32 mouse cellular contexts compared by ENCODE assay signal in genomic region chr10:118603857-118604414, GRCm38 (mm10).
DNase-seq lines count a peak whose midpoint lies in the region; ATAC-seq lines count a peak whose summit lies in the region.
"Had no signal": no experiment of that assay in that cellular context is flagged by ENCODE, and none has a peak within 500 bp of the region (broad histone marks: within the 10 kb centered on the region; RNA-seq: fewer than 3 reads in every experiment).

No protein-coding gene starts in this region.

- H3K36me3 ChIP-seq in liver, embryonic 13.5 days, result no peaks in the 10 kb centered on the region
- no peaks in the 10 kb centered on the region for H3K36me3 ChIP-seq in kidney, embryonic 16.5 days (ENCODE audit: insufficient read depth, low read length)
- H3K36me3 ChIP-seq: forebrain, embryonic 12.5 days; heart, embryonic 15.5 days; hindbrain, embryonic 12.5 days; limb, embryonic 10.5 days; limb, embryonic 15.5 days; lung, embryonic 15.5 days; midbrain, embryonic 10.5 days; neural tube, embryonic 12.5 days had no signal

- peak; percentile 65; the same call in 1 of the 2 replicates for ATAC-seq in liver, embryonic 13.5 days (ENCODE audit: low read depth)
- ATAC-seq in megakaryocyte, adult 5-6 weeks (ENCODE audit: poor library complexity, severe bottlenecking), result peak; percentile 19; the same call in 1 of the 2 replicates
- no peak for ATAC-seq in kidney, embryonic 16.5 days (ENCODE audit: low FRiP score, low TSS enrichment)
- ATAC-seq in erythroblast, adult 5-6 weeks (replicated peaks; ENCODE audit: low FRiP score, poor library complexity, severe bottlenecking), result no peak
- ATAC-seq: forebrain, postnatal 0 days; intestine, embryonic 16.5 days had no signal

- WGBS in liver, embryonic 13.5 days (ENCODE audit: insufficient replicate concordance), result 34% methylated on average over 13 of the region's 13 CpGs
- whole genome bisulfite sequencing in kidney, embryonic 16.5 days, result 82% methylated on average over 13 of the region's 13 CpGs

- no peaks in the 10 kb centered on the region for H3K9me3 ChIP-seq in liver, embryonic 13.5 days (replicated peaks)
- no peaks in the 10 kb centered on the region for H3K9me3 ChIP-seq in kidney, embryonic 16.5 days (ENCODE audit: low read length)
- H3K9me3 ChIP-seq: forebrain, embryonic 12.5 days; heart, embryonic 15.5 days; hindbrain, embryonic 12.5 days; limb, embryonic 10.5 days; limb, embryonic 15.5 days; lung, embryonic 15.5 days; neural tube, embryonic 12.5 days had no signal

- H3K9ac ChIP-seq in liver, embryonic 13.5 days, result no peak overlapping the region
- H3K9ac ChIP-seq in kidney, embryonic 16.5 days (replicated peaks; ENCODE audit: low read length), result no peak overlapping the region
- H3K9ac ChIP-seq: forebrain, embryonic 12.5 days; forebrain, postnatal 0 days; heart, embryonic 15.5 days; hindbrain, embryonic 12.5 days; limb, embryonic 15.5 days; lung, embryonic 15.5 days; neural tube, embryonic 12.5 days had no signal

- H3K4me2 ChIP-seq in liver, embryonic 13.5 days, result peak overlapping the region; percentile 30; the same call in 1 of the 2 replicates
- H3K4me2 ChIP-seq in kidney, embryonic 16.5 days (replicated peaks; ENCODE audit: low read depth, low read length), result no peak overlapping the region
- H3K4me2 ChIP-seq: forebrain, embryonic 12.5 days; heart, embryonic 15.5 days; hindbrain, embryonic 12.5 days; limb, embryonic 15.5 days; lung, embryonic 15.5 days; neural tube, embryonic 12.5 days had no signal

- peaks cover 13% of the 10 kb centered on the region for H3K4me1 ChIP-seq in liver, embryonic 13.5 days (replicated peaks)
- H3K4me1 ChIP-seq in kidney, embryonic 16.5 days (ENCODE audit: insufficient read depth, low read length), result no peaks in the 10 kb centered on the region
- H3K4me1 ChIP-seq: forebrain, embryonic 12.5 days; hindbrain, embryonic 12.5 days; limb, embryonic 15.5 days; lung, embryonic 15.5 days; midbrain, embryonic 10.5 days; neural tube, embryonic 12.5 days had no signal

- H3K4me3 ChIP-seq in liver, embryonic 13.5 days (replicated peaks), result no peak overlapping the region
- H3K4me3 ChIP-seq in kidney, embryonic 16.5 days (ENCODE audit: low read length), result no peak overlapping the region
- H3K4me3 ChIP-seq: forebrain, embryonic 12.5 days; heart, embryonic 15.5 days; hindbrain, embryonic 12.5 days; limb, embryonic 10.5 days; limb, embryonic 15.5 days; lung, embryonic 15.5 days; midbrain, embryonic 10.5 days; myocyte; neural tube, embryonic 12.5 days had no signal

- DNase-seq in R1 (ENCODE audit: low read depth, low spot score), result peak; percentile 27
- peak; percentile 24 for DNase-seq in c-Kit-positive CD71-positive TER-119-positive erythroid progenitor cells, embryonic 14.5 days (ENCODE audit: low spot score)
- DNase-seq in liver, embryonic 13.5 days, result peak; percentile 8
- no peak for DNase-seq in thymus, adult 18-20 months
- DNase-seq: adrenal gland, adult 8-10 months; B cell, adult 2 months; cerebellum, adult 2 months; cerebellum, postnatal 14 days; forebrain, postnatal 0 days; heart, postnatal 36 days; kidney, adult 8-10 months; kidney, postnatal 25 days; layer of hippocampus, postnatal 36 days; lung, postnatal 36 days; right cerebral cortex, adult 18-20 months; right cerebral cortex, postnatal 4 days; thymus, adult 2 months; thymus, postnatal 36 days had no signal

- H3K27ac ChIP-seq in liver, embryonic 13.5 days, result no peak overlapping the region
- H3K27ac ChIP-seq in kidney, embryonic 16.5 days (ENCODE audit: low read length), result no peak overlapping the region
- H3K27ac ChIP-seq: forebrain, embryonic 12.5 days; heart, embryonic 15.5 days; hindbrain, embryonic 12.5 days; limb, embryonic 10.5 days; limb, embryonic 15.5 days; lung, embryonic 15.5 days; midbrain, embryonic 10.5 days; neural tube, embryonic 12.5 days; stomach, postnatal 0 days had no signal

- H3K27me3 ChIP-seq in liver, embryonic 13.5 days, result no peaks in the 10 kb centered on the region
- no peaks in the 10 kb centered on the region for H3K27me3 ChIP-seq in kidney, embryonic 16.5 days (ENCODE audit: insufficient read depth, low read length)
- H3K27me3 ChIP-seq: forebrain, embryonic 12.5 days; heart, embryonic 15.5 days; hindbrain, embryonic 12.5 days; limb, embryonic 15.5 days; lung, embryonic 15.5 days; neural tube, embryonic 12.5 days had no signal

Comparison
In these comparisons a context has a peak if more than half of its experiments do, and no peak if none do; other contexts are left out.
1. DNase-seq: peak in R1 (single experiment), c-Kit-positive CD71-positive TER-119-positive erythroid progenitor cells, embryonic 14.5 days (single experiment) and liver, embryonic 13.5 days (single experiment); none in thymus, adult 18-20 months (0 of 2).
2. ATAC-seq: peak in liver, embryonic 13.5 days (single experiment) and megakaryocyte, adult 5-6 weeks (single experiment); none in kidney, embryonic 16.5 days (single experiment) and erythroblast, adult 5-6 weeks (single experiment).